Mouse (Mus musculus) embryo, embryonic 9.5 days (tissue): ENCODE results near the gene Setd1a.

Experiments
- DNase-seq: peaks from one replicate; pipeline ENCODE4 v3.0.0-alpha.2; 2017; ENCODE audit errors: extremely low spot score

Setd1a gene

DNA sequence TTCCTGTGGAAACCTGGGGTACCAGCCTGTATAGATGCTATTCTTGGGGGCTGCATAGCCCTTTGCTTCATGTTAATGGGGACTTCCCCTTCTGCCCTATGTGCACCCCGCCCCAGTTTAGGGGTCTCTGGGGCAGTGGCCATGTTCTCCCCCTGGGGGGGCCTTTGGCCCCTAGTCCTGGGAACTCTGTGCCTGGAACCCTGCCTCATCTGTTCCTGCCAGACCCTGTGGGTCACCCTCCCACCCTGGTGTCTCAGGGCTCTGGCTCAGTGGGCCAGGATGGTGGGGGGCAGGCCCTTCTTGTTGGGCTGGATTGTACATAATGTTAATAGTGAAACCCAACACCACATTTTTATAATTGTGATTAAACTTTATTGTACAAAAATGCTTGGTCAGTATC, 23.3 kb downstream of the Setd1a start:
- no peak for DNase-seq

DNA sequence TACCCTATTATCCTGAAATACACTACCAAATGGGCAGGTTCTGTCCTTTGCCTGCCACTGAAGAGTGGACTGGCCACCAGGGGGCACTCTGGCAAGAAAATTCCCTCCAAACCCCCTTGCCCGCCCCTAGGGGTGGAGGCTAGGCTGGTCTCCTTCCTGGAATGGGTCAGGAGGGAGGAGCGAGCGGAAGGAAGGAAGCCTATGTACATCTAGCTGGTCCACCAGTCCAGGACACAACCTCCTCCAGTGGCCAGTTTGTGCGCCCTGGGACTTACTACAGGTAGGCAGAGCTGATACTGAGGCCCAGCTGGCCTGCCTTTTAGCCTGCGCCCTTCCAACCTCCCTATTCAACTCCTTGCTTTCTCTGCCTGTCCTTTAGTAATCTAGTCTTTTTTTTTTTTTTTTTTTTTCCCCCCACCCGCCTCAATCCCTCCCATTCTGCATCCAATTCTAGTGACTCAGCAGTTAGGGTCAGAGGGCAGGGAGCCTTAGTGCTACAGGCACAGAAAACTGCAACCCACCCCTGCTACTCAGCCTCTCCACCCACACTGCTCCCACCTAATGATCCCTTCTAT, 24.1 kb downstream of the Setd1a start, which contains the start of gene Hsd3b7:
TSS of gene Hsd3b7 (plus strand) at position 170 of the 575 bp plus-strand sequence.
- DNase-seq, result peak; percentile 92

DNA sequence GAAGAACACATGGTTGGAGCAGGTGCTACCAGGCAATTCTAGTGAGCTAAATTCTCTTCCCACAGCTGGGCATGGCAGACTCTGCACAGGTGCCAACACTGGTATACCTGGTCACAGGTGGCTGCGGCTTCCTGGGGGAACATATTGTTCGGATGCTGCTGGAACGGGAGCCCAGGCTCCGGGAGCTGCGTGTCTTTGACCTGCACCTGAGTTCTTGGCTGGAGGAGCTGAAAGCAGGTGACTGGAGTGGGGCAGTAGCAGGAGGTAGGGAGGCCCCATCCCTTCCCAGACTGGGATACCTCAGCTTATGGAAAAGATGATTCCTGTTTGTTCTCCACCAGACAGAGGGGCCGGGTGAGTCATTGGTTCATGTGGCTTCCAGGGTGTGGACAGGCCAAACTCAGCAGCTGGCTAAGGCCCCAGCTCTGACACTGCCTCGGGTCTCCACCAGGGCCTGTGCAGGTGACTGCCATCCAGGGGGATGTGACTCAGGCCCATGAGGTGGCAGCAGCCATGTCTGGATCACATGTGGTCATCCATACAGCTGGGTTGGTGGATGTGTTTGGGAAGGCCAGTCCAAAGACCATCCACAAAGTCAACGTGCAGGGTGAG, 24.6 kb downstream of the Setd1a start:
- DNase-seq, result no peak

DNA sequence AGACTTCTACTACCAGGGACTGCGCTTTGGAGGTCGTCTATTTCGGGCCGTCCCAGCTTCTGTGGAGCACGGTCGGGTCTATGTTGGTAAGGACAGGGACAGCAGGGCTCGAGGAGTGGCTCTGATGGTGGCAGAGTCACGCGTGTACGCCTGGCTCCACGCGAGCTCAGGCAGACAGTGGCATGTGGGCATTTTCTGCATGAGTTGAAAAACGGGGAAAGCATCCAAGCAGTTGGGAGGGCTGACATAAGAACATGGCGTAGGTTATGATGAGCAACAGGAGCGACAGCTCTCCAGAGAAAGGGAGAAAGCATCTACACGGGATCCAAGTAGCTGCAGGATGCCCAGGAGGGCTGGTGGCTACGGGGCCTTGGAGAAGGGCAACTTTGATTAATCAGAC, 25.8 kb downstream of the Setd1a start:
- DNase-seq, result no peak

DNA sequence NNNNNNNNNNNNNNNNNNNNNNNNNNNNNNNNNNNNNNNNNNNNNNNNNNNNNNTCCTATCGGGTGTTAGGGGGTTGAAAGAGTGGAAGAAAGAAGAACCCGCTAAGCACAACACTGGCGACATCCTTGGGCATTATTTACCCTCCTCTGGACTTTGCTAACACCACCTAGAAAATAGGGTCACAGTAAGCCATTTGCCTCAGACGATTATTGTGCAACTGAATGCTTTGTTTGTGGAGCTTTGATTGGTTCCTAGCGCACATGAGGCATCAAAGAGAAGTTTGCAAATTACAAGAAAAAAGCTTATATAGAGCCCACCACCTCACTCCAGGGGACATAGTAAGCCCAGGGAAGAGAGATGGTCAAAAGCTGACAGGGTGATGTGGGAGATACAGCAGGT, 32.4 kb downstream of the Setd1a start:
- no peak for DNase-seq

DNA sequence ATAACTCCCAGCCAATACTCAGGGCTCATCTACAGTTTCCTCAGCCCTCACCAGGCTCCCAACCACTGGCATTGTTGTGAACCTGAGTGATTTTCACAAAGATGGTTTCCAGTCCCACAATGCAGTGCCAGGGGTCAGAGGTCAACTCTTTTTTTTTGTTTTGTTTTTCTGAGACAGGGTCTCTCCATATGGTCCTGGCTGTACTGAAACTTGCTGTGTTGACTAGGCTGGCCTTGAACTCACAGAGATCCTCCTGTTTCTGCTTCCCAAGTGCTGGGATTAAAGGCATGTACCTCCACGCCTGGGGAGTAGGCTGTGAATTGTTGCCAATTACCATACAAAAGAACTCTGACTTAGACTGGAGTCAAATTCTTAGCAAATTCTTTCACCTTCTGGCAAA, 33.4 kb downstream of the Setd1a start:
- DNase-seq, result no peak

DNA sequence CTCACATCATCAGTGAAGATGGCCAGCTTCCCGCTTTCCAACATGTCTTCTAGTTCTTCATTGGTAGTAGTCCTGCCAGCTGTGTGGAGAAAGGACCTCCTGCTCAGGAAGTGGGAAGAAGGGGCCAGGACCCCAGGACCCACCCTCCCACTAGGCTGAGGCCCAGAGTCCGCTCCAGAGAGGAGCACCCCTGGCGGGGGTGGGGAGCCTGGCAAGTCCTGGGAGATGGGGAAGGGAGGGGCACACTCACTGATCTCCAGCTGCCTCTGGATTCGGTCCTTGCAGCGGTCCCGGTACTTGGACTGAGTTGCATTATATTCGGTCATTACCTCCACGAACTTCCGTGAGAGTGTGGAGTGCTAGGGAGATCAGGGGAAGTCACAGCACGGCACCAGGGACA, 34.2 kb downstream of the Setd1a start:
- DNase-seq, result no peak

DNA sequence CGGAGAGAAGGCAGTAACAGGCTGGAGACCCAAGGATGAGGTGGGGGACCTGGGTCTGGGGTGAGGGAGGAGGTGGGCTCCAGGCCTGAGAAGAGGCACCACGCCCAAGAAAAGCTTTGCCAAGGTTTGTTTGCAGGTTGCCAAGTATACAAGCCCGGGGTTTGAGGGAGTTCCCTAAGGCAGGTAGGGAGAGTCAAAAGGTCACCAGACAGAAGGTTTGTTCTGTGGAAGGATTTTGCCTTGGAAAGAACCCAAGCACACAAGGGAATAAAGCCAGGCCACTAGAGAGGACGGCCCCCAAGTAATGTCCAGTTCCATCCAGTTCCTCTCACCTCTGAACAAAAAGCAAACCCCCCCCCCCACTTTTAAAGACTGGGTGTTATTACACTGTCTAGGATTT, 34.8 kb downstream of the Setd1a start:
- no peak for DNase-seq

DNA sequence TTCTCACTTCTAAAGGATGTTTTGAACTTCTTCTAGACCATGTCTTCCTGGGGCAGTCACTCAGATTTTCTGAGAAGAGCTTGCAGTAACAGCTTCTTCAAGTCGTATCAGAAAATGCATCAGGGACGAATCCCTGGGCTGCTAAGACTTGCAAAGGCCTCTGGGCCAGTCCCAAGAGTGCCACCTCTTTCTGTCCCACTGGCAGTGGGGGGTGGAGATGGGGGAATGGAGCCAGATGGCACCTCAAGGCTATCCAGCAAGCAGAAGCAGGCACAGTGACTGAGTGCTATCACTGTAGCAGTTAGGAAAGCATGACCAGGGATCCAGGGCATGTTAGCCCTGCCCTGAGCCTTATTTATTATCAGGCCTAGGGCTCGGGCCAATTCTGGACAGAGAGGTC, 35.8 kb downstream of the Setd1a start:
- DNase-seq, result no peak

DNA sequence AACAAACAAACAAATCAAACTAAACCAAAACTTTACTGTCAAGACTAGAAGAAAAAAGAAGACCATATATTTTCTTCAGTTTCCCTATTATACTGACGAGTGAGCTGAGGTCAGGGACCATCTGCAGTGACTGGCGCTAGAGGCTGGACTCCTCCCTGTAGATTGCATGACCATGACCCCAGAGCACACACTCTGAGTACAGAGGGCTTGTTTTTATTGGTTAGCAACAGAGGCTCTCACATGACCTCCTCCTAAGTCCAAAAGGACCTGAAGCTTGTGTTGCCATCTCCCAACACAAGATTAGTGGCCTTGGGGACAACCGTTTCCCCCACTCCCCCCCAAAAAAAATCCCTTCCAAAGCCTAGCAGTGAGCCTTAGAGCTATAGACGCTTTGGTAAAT, 37.4 kb downstream of the Setd1a start:
- DNase-seq, result no peak

DNA sequence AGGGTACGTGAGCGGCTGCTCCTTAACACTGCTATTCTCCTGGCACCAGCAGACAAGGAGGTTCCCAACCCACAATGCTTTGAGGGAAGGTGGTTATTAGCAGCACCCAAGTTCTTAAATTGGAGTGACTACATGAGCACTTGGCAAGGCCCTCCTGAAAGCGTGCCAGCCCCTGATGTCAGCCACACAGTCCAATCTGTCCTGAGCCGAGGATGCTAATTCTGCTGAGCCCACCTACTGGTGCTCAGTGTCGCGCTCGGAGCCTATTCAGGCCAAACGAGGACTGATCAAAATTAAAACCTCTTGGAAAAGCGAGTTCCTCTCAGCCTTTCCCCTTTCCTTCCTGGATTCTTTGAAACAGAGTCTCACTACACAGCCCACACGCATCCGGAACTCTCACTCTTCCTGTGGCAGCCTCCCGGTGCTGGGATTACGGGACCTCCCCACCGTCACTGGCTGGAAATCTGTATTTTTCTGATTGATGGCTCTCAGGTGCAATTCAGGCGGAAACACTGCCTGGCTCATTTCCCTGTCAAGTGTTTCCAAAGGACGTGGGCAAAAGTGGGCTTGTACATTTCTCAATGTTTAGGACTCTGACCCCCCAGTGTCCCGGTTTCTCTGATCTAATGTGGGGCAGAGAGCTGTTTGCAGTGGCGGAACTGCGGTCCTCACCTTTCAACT, 37.9 kb downstream of the Setd1a start:
- DNase-seq, result no peak

DNA sequence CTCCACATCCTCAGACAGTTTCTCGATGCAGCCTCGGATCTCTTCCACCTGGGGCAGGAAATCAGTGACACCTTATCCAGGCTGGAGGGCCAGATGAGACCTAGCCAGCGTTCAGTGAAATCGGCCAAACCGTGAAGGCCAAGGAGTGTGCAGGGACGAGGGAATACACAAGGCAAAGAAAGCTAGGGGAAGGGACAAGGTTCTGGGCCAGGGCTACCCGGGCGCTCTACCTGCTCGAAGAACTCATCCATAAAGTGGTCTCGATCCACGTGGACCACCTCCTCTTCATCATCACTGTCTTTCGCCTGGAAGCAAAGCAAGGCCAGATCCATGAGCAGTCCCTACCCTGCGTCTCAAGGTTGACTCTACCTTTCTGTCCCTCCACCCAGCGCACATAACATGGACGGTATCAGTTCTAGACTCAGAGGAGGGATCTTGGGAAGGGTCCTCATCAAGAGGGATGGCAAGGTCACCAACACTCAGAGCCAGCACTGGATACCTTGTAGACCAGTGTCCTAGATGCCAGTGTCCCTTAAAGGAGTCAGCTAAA, 38.7 kb downstream of the Setd1a start:
- no peak for DNase-seq

DNA sequence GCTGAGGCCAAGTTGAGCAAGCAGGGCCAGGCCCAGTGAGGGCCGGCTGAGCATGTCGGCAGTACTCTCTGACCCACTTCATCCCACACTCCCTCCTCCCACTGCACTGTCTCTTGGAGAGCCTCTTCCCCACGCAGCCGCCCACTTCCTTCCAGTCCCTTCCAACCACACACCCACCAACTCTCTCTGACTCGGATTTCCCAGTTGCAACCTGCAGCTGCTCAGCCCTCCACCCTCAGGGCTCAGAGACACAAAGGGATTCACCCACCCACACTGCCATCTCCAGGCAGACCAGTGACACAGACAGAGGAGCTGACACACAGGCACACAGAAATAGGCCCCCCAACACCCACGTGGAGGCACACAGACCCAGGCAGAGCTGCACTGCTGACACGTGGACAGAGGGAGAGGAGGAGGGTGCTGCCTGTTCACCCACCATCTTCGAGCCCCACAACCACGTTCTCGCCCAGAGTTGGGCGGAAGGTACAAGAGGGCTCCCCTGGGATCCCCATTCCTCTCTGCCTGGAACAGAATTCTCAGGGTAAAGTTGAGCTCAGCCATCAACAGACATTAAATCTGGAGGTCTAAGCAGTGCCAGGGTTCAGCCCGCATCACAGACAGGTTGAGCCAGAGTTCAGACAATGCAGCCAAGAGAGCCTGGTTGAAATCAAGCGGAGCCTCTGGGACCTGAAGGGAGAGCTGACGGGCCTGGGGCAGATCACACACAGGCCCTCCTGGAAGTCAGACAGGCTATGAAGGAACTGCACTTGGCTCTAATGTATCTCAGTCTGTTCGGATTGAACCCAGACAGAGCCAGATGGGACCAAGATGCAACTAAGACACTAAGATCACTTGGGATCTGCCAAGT, 39.7 kb downstream of the Setd1a start:
- no peak for DNase-seq

DNA sequence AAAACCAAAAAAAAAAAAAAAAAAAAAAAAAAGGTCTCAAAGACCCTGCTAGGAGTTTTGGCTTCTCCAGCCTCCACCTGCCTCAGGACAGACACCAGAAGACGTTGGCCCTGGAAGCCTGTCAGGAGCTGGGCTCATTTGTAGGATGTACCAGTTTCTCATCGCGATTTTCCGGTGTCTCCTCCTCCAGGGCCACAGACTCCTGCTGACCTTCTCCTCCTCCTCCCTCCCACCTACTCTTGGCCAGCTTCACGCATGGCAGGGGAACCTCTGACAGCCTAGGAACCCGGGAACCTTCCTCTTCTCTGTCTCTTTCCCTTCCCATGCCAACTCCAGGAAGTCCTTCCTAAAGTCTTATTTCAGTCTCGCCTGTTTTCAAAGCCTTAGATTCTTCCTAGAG, 40.6 kb downstream of the Setd1a start:
- no peak for DNase-seq

DNA sequence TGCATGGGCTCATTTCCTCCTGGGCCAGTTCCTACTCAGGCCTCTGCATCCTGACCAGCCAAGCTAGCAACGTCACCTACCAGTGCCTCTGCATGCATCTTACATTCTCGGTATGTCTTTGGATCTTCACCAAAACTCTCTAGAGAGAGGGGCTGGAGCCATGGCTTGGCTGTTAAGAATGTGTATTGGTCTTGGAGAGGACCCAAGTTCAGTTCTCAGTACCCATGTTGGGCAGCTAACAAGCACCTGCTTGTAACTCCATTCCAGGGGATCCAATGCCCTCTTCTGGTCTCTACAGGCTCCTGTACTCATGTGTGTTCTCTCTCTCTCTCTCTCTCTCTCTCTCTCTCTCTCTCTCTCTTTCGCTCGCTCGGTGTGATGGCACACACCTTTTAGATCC, 41.3 kb downstream of the Setd1a start:
- DNase-seq, result no peak

DNA sequence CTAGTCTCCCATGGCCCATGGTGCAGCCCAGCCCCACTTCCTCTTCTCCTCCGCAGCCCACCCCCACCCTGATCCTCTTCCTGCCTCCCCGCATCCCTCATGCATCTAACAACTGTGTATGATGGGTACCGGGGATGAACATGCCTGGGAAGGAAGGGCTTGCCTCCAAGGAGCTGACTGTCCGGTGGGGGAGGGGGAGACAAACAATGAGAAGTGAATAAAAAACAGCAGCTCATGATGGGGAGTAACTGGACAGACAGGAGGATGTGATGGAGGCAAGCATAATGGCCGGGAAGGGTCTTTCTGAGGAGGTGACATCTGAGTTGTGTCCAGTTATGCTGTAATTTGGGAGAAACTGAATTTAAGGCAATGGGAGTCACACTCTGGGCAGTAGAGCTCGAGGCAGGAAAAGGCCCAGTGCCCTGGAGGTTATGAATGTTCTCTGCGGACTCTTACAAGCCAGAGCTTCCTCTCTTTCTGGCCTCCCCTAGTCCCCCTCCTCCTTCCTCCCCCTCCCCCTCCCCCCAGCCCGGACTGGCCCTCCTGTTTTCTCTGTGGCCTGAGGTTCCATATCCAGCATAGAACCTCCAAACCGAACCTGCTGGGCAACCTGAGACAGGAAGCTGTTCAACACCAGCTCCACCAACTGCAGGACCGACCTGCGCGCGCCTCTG, 44.5 kb downstream of the Setd1a start:
- no peak for DNase-seq

DNA sequence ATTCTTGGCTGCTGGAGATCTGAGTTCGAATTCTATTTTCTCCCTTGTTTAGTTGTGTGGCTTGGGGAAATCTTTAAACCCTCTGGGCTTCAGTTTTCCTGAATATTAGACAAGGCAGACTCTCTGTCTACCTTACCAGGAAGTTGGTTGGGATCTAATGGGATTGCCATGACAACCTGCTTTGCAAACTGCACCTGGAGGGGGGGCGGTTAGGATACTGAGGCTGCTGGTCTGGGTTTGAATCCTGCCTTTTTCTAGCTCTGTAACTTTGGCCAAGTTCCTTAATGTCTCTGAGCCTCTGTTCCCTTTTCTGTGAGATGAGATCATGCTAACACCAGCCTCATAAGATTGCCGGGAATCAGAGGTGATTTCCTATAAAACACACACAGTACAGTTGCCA, 46.0 kb downstream of the Setd1a start:
- no peak for DNase-seq

DNA sequence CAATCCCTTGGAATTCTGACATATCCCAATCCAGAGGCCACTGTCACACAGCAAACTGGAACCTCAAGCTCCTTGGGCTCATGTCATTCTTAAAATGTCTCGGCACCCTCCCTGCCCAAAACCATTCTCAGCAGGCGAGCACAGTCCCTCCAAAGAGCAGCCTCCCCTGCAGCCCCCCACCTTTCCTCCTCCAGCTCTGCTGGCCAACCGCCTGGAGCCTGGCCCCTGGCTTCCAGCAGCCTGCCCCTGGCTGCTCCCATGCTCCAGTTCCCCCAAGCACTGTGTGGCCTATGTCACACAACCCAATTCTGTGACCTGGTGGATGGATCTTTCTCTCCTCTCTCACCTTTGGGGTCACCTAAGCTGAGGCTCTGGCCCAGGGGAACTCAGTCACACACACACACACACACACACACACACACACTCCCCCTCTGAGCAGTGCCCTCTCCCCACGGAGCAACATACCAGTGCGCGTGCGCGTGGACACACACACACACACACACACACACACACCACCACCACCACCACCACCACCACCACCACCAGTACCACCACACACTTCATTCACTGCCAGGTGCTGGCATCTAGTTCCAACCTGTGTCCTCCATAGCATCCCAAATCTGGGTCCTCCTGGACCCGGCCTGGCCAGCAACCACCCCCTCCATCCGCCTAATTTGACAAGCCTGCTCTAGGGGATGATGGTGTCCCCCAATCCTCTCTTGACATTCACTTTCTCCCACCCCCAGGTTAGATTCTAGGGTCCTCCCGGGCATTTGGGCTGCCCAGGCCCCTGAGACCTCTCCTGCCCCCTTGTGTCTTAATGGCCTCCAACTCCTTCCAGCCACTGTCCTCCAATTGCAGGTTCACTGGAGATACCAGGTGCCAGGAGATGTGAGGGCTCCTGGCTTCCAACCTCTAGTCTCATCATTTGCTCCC, 47.0 kb downstream of the Setd1a start:
- peak; percentile 37 for DNase-seq

DNA sequence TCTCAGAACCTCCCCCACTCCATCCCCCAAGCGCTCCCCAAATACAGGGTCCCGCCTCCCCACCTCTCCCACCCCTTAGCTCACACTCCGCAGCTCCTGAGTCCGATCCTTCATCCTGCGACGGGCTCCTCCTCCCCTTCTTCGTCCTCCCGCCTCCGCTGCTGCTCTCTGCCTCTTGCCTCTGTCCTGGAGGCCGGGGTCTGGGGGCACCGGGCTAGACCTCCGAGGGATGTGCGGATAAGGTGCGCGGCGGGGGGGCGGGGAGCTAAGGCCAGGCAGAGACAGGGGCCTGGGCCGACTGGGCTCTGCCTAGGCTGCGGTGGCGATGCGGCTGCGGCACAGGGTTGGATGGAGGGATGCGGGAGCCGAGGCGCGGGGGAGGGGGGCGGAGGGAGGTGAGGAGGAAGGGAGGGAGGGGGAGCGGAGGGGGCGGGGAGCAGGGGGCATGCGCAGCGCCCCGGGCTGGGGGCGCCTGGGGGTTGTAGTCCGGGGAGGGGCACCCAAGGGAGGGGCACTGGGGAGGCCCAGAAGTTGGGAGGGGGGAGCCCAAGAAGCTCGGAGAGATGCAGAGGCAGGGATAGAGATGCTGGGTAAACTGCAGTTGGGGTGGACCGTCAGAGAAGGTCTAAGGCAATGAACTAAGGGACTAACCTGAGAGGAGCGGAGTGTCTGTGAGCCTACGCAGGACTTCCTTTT, 47.9 kb downstream of the Setd1a start, which contains the start of the genes Stx4a and Stx1b:
TSS of gene Stx4a (plus strand) at position 119 of the 696 bp plus-strand sequence.
TSS of gene Stx1b (minus strand) at position 374 of the 696 bp plus-strand sequence.
- peak; percentile 71 for DNase-seq

DNA sequence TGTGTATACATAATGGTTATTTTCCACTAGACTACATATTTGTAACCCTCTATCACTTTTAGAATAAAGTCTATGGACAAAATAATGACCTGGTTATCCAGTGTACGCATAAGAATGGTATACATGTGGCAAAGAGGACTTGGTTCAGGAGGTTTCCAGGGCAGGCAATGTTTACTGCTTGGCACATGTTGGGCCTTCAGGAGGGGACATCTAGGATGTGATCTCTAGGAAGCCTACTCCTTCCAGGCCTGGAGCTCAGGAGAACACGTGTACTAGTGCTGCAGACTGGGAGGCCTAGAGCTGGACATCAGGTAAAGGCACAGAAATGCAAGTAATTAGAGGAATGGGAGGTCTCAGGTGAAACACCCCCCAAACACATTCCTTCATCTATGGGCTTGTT, 59.1 kb downstream of the Setd1a start:
- no peak for DNase-seq
